Comparison of ENCODE assay signal across 16 mouse cellular contexts in genomic region chr10:30737323-30737722, GRCm38 (mm10).
"Had no signal": no experiment of that assay in that cellular context is flagged by ENCODE, and none has a peak within 500 bp of the region (broad histone marks: within the 10 kb centered on the region; RNA-seq: fewer than 3 reads in every experiment).

No protein-coding gene starts in this region.

- H3K4me3 ChIP-seq: kidney, embryonic 15.5 days; limb, embryonic 10.5 days; limb, embryonic 13.5 days; midbrain, embryonic 10.5 days; midbrain, embryonic 13.5 days had no signal

- H3K9ac ChIP-seq: kidney, embryonic 15.5 days; limb, embryonic 13.5 days; liver, embryonic 14.5 days; liver, postnatal 0 days; lung, embryonic 14.5 days; midbrain, embryonic 13.5 days had no signal

- DNase-seq: kidney, adult 8-10 months; kidney, postnatal 10 days; kidney, postnatal 36 days; liver; liver, postnatal 0 days; lung, embryonic 14.5 days; thymus, postnatal 25 days had no signal

- H3K4me2 ChIP-seq: kidney, embryonic 15.5 days; limb, embryonic 13.5 days; lung, embryonic 14.5 days; midbrain, embryonic 13.5 days had no signal

- H3K9me3 ChIP-seq: kidney, embryonic 15.5 days; limb, embryonic 10.5 days; limb, embryonic 13.5 days; midbrain, embryonic 10.5 days; midbrain, embryonic 13.5 days had no signal

- H3K27ac ChIP-seq: kidney, embryonic 15.5 days; limb, embryonic 10.5 days; limb, embryonic 13.5 days; liver, embryonic 14.5 days; macrophage; midbrain, embryonic 10.5 days; midbrain, embryonic 13.5 days had no signal

- H3K36me3 ChIP-seq: kidney, embryonic 15.5 days; limb, embryonic 10.5 days; limb, embryonic 13.5 days; midbrain, embryonic 10.5 days; midbrain, embryonic 13.5 days had no signal

- H3K4me1 ChIP-seq: kidney, embryonic 15.5 days; limb, embryonic 10.5 days; limb, embryonic 13.5 days; midbrain, embryonic 10.5 days; midbrain, embryonic 13.5 days had no signal

- ATAC-seq: liver, postnatal 0 days; lung, postnatal 0 days; midbrain, embryonic 13.5 days; midbrain, embryonic 16.5 days had no signal

- H3K27me3 ChIP-seq: kidney, embryonic 15.5 days; limb, embryonic 13.5 days; midbrain, embryonic 13.5 days had no signal
